Mouse (Mus musculus) common myeloid progenitor, adult 5-6 weeks (primary cell): ENCODE results near the gene E330014E10Rik. TPM values are rescaled to one million over a fixed set of nuclear protein-coding genes. Genes with fewer than 3 reads are reported as not detected.
"Not testable (repeated sequence)": the region's sequence is repeated elsewhere in the genome, so short reads cannot be mapped to it uniquely, and the experiment has no call there.

ENCODE experiments used
- ATAC-seq: replicated peaks from 2 replicates; pipeline ENCODE4 v1.8.0; 2016; ENCODE audit warnings: low read depth, mild to moderate bottlenecking, moderate TSS enrichment, inconsistent platforms; ENCODE audit not compliant: poor library complexity, severe bottlenecking
- total RNA-seq: library from RNA; stranded (forward); fragments of 200-1000, 187-1606 nt; gene quantifications from 2 replicates; pipeline ENCODE4 v1.2.3, GENCODE M21; 2017

E330014E10Rik gene
- not detected in 2 replicates for total RNA-seq

- ATAC-seq = not testable (repeated sequence)
These were observed at the start of gene E330014E10Rik for GRCm38 (mm10) chr5:95775690-95776089. Gene E330014E10Rik, plus strand, starts transcription at chr5:95775990.

GRCm38 (mm10) chr5:95736073-95736472, 39.7 kb upstream of the E330014E10Rik start, which contains the start of gene Gm7978:
Gene Gm7978, minus strand, starts transcription at chr5:95736173.
- not testable (repeated sequence) for ATAC-seq

GRCm38 (mm10) chr5:95741714-95742113, 34.1 kb upstream of the E330014E10Rik start, which contains the start of gene Gm7982:
Gene Gm7982, plus strand, starts transcription at chr5:95742014.
- not testable (repeated sequence) for ATAC-seq

GRCm38 (mm10) chr5:95810841-95811240, 35.1 kb downstream of the E330014E10Rik start:
- not testable (repeated sequence) for ATAC-seq

GRCm38 (mm10) chr5:95836580-95836979, 60.8 kb downstream of the E330014E10Rik start:
- ATAC-seq = no peak

GRCm38 (mm10) chr5:95854030-95854429, 78.2 kb downstream of the E330014E10Rik start:
- ATAC-seq = no peak

Other genes starting within 250 kb of the E330014E10Rik start
- gene Gm7971, start 181.1 kb upstream of the E330014E10Rik start, total RNA-seq = not detected in 2 replicates
- not detected in 2 replicates for gene Gm7978, start 39.8 kb upstream of the E330014E10Rik start, total RNA-seq
- gene Gm7982, start 34.0 kb upstream of the E330014E10Rik start, total RNA-seq = not detected in 2 replicates
- gene Cxcl13, start 181.0 kb downstream of the E330014E10Rik start, total RNA-seq = not detected in 2 replicates